Mouse (Mus musculus): ENCODE measurements around the gene Gsto1. TPM values are rescaled to one million over a fixed set of nuclear protein-coding genes. Genes with fewer than 3 reads are reported as not detected.

Gsto1 gene
- polyA plus RNA-seq (2015; fragmentation: Illumina TruSeq; extraction: RNeasy Lipid Tissue Mini Kit (QIAGEN cat#74804); ENCODE audit: insufficient read depth, low read depth, low replicate concordance) = 18.3 TPM

GRCm38 (mm10) chr19:47854796-47855783 lies at the start of gene Gsto1:
Gene Gsto1, plus strand, starts transcription at chr19:47854970.

GRCm38 (mm10) chr19:47865353-47865947 lies 10.7 kb downstream of the Gsto1 start, which contains the start of gene Gsto2:
Gene Gsto2, plus strand, starts transcription at chr19:47865534.

Other genes with a start within 250 kb of the Gsto1 start
- gene Col17a1, start 162.9 kb upstream of the Gsto1 start, polyA plus RNA-seq (2015; fragmentation: Illumina TruSeq; extraction: RNeasy Lipid Tissue Mini Kit (QIAGEN cat#74804); ENCODE audit: insufficient read depth, low read depth, low replicate concordance) = 0.15 TPM
- gene Sfr1, start 123.3 kb upstream of the Gsto1 start, polyA plus RNA-seq (2015; fragmentation: Illumina TruSeq; extraction: RNeasy Lipid Tissue Mini Kit (QIAGEN cat#74804); ENCODE audit: insufficient read depth, low read depth, low replicate concordance) = 19.9 TPM
- gene Gsto2, start 10.6 kb downstream of the Gsto1 start, polyA plus RNA-seq (2015; fragmentation: Illumina TruSeq; extraction: RNeasy Lipid Tissue Mini Kit (QIAGEN cat#74804); ENCODE audit: insufficient read depth, low read depth, low replicate concordance) = 1.1 TPM
- not detected for gene Cfap43, start 64.3 kb downstream of the Gsto1 start, polyA plus RNA-seq (2015; fragmentation: Illumina TruSeq; extraction: RNeasy Lipid Tissue Mini Kit (QIAGEN cat#74804); ENCODE audit: insufficient read depth, low read depth, low replicate concordance)
- 2.2 TPM for gene Itprip, start 64.3 kb downstream of the Gsto1 start, polyA plus RNA-seq (2015; fragmentation: Illumina TruSeq; extraction: RNeasy Lipid Tissue Mini Kit (QIAGEN cat#74804); ENCODE audit: insufficient read depth, low read depth, low replicate concordance)
- gene Cfap58, start 82.7 kb downstream of the Gsto1 start, polyA plus RNA-seq (2015; fragmentation: Illumina TruSeq; extraction: RNeasy Lipid Tissue Mini Kit (QIAGEN cat#74804); ENCODE audit: insufficient read depth, low read depth, low replicate concordance) = not detected

Data from pancreas, adult 10 weeks (tissue).